Mouse (Mus musculus) heart, postnatal 0 days (tissue): ENCODE measurements at regions not wholly inside any gene's neighbourhood (a gene's known extent, or its start where the extent isn't known, plus 50 kb on each side); places are given as distances from the start of the nearest gene placed in this dataset.

Experiments
- CTCF ChIP-seq: IDR thresholded peaks from 2 replicates; pipeline ENCODE4 v1.5.1; 2016; ENCODE audit warnings: antibody characterized with exemption, control low read depth, low read depth
- EP300 ChIP-seq: IDR thresholded peaks from 2 replicates; pipeline ENCODE4 v1.6.1; 2016; ENCODE audit warnings: antibody characterized with exemption, low read depth

DNA sequence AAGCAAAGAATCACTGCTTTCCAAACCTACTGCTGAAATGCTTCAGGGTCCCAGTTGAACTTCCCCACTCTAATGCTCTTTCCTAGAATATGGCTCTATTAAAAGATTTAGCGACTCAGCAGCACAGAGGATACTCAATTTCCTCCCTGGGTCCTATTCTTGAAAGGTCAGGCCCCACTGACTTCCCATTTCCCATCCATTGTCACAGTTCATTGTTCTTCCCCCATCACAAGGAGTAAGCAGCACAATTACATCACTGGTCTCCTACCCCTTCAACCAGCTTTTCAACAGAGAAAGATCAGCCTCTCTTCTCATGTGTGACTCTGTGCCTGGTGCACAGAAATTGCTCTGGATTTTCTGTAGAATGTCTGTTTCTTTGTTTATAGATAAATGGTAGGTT is 344.5 kb downstream of the Gsdmc2 start:
- TF ChIP-seq CTCF (no peak), EP300 (no peak)
